Mouse (Mus musculus) T-cell, adult 2 months (primary cell): ENCODE measurements around the gene A030005L19Rik.
"Not testable (repeated sequence)": the region's sequence is repeated elsewhere in the genome, so short reads cannot be mapped to it uniquely, and the experiment has no call there.

Experiments
- DNase-seq: peaks from one replicate; pipeline ENCODE4 v3.0.0; 2022; ENCODE audit warnings: low spot score

The A030005L19Rik gene

GRCm38 (mm10) chr1:82913025-82913424, at the start of gene A030005L19Rik:
TSS of gene A030005L19Rik (plus strand) at chr1:82913325.
- DNase-seq: no peak

- no peak for DNase-seq
These were observed 42.9 kb upstream of the A030005L19Rik start for GRCm38 (mm10) chr1:82870202-82870601.

GRCm38 (mm10) chr1:82879172-82879571, 34.0 kb upstream of the A030005L19Rik start:
- no peak for DNase-seq

GRCm38 (mm10) chr1:82880196-82880595, 32.9 kb upstream of the A030005L19Rik start:
- DNase-seq: no peak

GRCm38 (mm10) chr1:82893269-82893668, 19.9 kb upstream of the A030005L19Rik start:
- DNase-seq: no peak

GRCm38 (mm10) chr1:82900567-82900966, 12.6 kb upstream of the A030005L19Rik start:
- DNase-seq: peak; percentile 55

GRCm38 (mm10) chr1:82901201-82901600, 11.9 kb upstream of the A030005L19Rik start:
- no peak for DNase-seq

- no peak for DNase-seq
These were observed 7.2 kb upstream of the A030005L19Rik start for GRCm38 (mm10) chr1:82905886-82906285.

- DNase-seq: peak; percentile 8
These were observed 309 bp downstream of the A030005L19Rik start for GRCm38 (mm10) chr1:82913434-82913833.

GRCm38 (mm10) chr1:82924650-82925049, 11.5 kb downstream of the A030005L19Rik start, which contains the start of gene A030014E15Rik:
TSS of gene A030014E15Rik (plus strand) at chr1:82924917.
- DNase-seq: no peak

GRCm38 (mm10) chr1:82930558-82930957, 17.4 kb downstream of the A030005L19Rik start:
- DNase-seq: not testable (repeated sequence)

- DNase-seq: not testable (repeated sequence)
These were observed 18.2 kb downstream of the A030005L19Rik start, which contains the start of gene Gm6217 for GRCm38 (mm10) chr1:82931326-82931725. TSS of gene Gm6217 (minus strand) at chr1:82931399.

GRCm38 (mm10) chr1:82938666-82939065, 25.5 kb downstream of the A030005L19Rik start:
- DNase-seq: no peak

- not testable (repeated sequence) for DNase-seq
These were observed 29.4 kb downstream of the A030005L19Rik start for GRCm38 (mm10) chr1:82942505-82942904.

- DNase-seq: not testable (repeated sequence)
These were observed 30.2 kb downstream of the A030005L19Rik start, which contains the start of gene A030003K21Rik for GRCm38 (mm10) chr1:82943295-82943694. TSS of gene A030003K21Rik (minus strand) at chr1:82943388.

GRCm38 (mm10) chr1:82946029-82946428, 32.9 kb downstream of the A030005L19Rik start:
- DNase-seq: peak; percentile 36

GRCm38 (mm10) chr1:82948601-82949000, 35.5 kb downstream of the A030005L19Rik start:
- no peak for DNase-seq

- DNase-seq: not testable (repeated sequence)
These were observed 42.8 kb downstream of the A030005L19Rik start, which contains the start of gene Gm7544 for GRCm38 (mm10) chr1:82955913-82956312. TSS of gene Gm7544 (minus strand) at chr1:82956013.

GRCm38 (mm10) chr1:82959870-82960385, 46.8 kb downstream of the A030005L19Rik start, which contains the start of gene Gm47955:
TSS of gene Gm47955 (plus strand) at chr1:82960286.
- no peak for DNase-seq
